Mouse (Mus musculus): Measurements from ENCODE around the gene Txnrd2. TPM values are rescaled to one million over a fixed set of nuclear protein-coding genes. Genes with fewer than 3 reads are reported as not detected.

The Txnrd2 gene
- polyA plus RNA-seq, 1 experiment from 2014 or later = 23.5 TPM

- no peak overlapping the region for H3K4me3 ChIP-seq (ENCODE audit: low read depth, low read length)
- H3K4me1 ChIP-seq (ENCODE audit: control insufficient read depth, insufficient read depth, low read length) = peaks cover 29% of the 10 kb centered on the region
- H3K4me2 ChIP-seq (ENCODE audit: low read length) = no peak overlapping the region
- 52% methylated on average over 9 of the region's 9 CpGs for WGBS
- H3K27me3 ChIP-seq (replicated peaks; ENCODE audit: control insufficient read depth, insufficient read depth, low read length) = no peaks in the 10 kb centered on the region
- H3K9ac ChIP-seq (ENCODE audit: low read length) = peak overlapping the region; percentile 6; the same call in 1 of the 2 replicates
- DNase-seq (ENCODE audit: low spot score) (no peak), ATAC-seq (no peak)
- peaks cover 84% of the 10 kb centered on the region for H3K36me3 ChIP-seq (ENCODE audit: control insufficient read depth, insufficient read depth, low read length)
- no peaks in the 10 kb centered on the region for H3K9me3 ChIP-seq (replicated peaks; ENCODE audit: control insufficient read depth, low read length)
- H3K27ac ChIP-seq (ENCODE audit: low read depth, low read length) = peak overlapping the region; percentile 77
Observed at GRCm38 (mm10) chr16:18400028-18400427, 26.2 kb upstream of the Txnrd2 start.

GRCm38 (mm10) chr16:18400472-18401216, 25.5 kb upstream of the Txnrd2 start:
- peak overlapping the region; percentile 6; the same call in 1 of the 2 replicates for H3K9ac ChIP-seq (ENCODE audit: low read length)
- 23% methylated on average over 7 of the region's 7 CpGs for WGBS
- peak; percentile 87 for ATAC-seq
- peaks cover 28% of the 10 kb centered on the region for H3K4me1 ChIP-seq (ENCODE audit: control insufficient read depth, insufficient read depth, low read length)
- peak overlapping the region; percentile 77 for H3K27ac ChIP-seq (ENCODE audit: low read depth, low read length)
- DNase-seq (ENCODE audit: low spot score) = peak; percentile 89
- no peak overlapping the region for H3K4me3 ChIP-seq (ENCODE audit: low read depth, low read length)
- no peaks in the 10 kb centered on the region for H3K9me3 ChIP-seq (replicated peaks; ENCODE audit: control insufficient read depth, low read length)
- peaks cover 90% of the 10 kb centered on the region for H3K36me3 ChIP-seq (ENCODE audit: control insufficient read depth, insufficient read depth, low read length)
- no peaks in the 10 kb centered on the region for H3K27me3 ChIP-seq (replicated peaks; ENCODE audit: control insufficient read depth, insufficient read depth, low read length)
- H3K4me2 ChIP-seq (ENCODE audit: low read length) = no peak overlapping the region

- no peak overlapping the region for H3K9ac ChIP-seq (ENCODE audit: low read length)
- H3K36me3 ChIP-seq (ENCODE audit: control insufficient read depth, insufficient read depth, low read length) = peaks cover 97% of the 10 kb centered on the region
- no peak for ATAC-seq
- no peak overlapping the region for H3K4me2 ChIP-seq (ENCODE audit: low read length)
- no peaks in the 10 kb centered on the region for H3K9me3 ChIP-seq (replicated peaks; ENCODE audit: control insufficient read depth, low read length)
- DNase-seq (ENCODE audit: low spot score) = no peak
- 93% methylated on average over 12 of the region's 12 CpGs for whole genome bisulfite sequencing
- H3K4me3 ChIP-seq (ENCODE audit: low read depth, low read length) = no peak overlapping the region
- H3K27me3 ChIP-seq (replicated peaks; ENCODE audit: control insufficient read depth, insufficient read depth, low read length) = no peaks in the 10 kb centered on the region
- peaks cover 21% of the 10 kb centered on the region for H3K4me1 ChIP-seq (ENCODE audit: control insufficient read depth, insufficient read depth, low read length)
- no peak overlapping the region for H3K27ac ChIP-seq (ENCODE audit: low read depth, low read length)
Observed at GRCm38 (mm10) chr16:18403285-18403684, 22.9 kb upstream of the Txnrd2 start.

GRCm38 (mm10) chr16:18405091-18405854, 20.9 kb upstream of the Txnrd2 start:
- DNase-seq (ENCODE audit: low spot score) = no peak
- 81% methylated on average over 13 of the region's 13 CpGs for whole genome bisulfite sequencing
- Histone ChIP-seq H3K9ac (ENCODE audit: low read length) (peak overlapping the region; percentile 25; the same call in 1 of the 2 replicates), H3K27ac (ENCODE audit: low read depth, low read length) (0 out of 2 replicates have a peak overlapping the region, but pooled peaks have one; percentile 9), H3K36me3 (ENCODE audit: control insufficient read depth, insufficient read depth, low read length) (peaks cover 86% of the 10 kb centered on the region), H3K9me3 (replicated peaks; ENCODE audit: control insufficient read depth, low read length) (no peaks in the 10 kb centered on the region), H3K4me3 (ENCODE audit: low read depth, low read length) (no peak overlapping the region), H3K4me1 (ENCODE audit: control insufficient read depth, insufficient read depth, low read length) (peaks cover 15% of the 10 kb centered on the region), H3K27me3 (replicated peaks; ENCODE audit: control insufficient read depth, insufficient read depth, low read length) (no peaks in the 10 kb centered on the region), H3K4me2 (ENCODE audit: low read length) (no peak overlapping the region)
- ATAC-seq = no peak

GRCm38 (mm10) chr16:18405876-18406275, 20.3 kb upstream of the Txnrd2 start:
- H3K9ac ChIP-seq (ENCODE audit: low read length) = peak overlapping the region; percentile 25; the same call in 1 of the 2 replicates
- ATAC-seq = 0 out of 2 replicates have a peak, but pooled peaks have one; percentile 9
- H3K27me3 ChIP-seq (replicated peaks; ENCODE audit: control insufficient read depth, insufficient read depth, low read length) = no peaks in the 10 kb centered on the region
- peaks cover 10% of the 10 kb centered on the region for H3K4me1 ChIP-seq (ENCODE audit: control insufficient read depth, insufficient read depth, low read length)
- H3K27ac ChIP-seq (ENCODE audit: low read depth, low read length) = no peak overlapping the region
- H3K9me3 ChIP-seq (replicated peaks; ENCODE audit: control insufficient read depth, low read length) = no peaks in the 10 kb centered on the region
- peaks cover 85% of the 10 kb centered on the region for H3K36me3 ChIP-seq (ENCODE audit: control insufficient read depth, insufficient read depth, low read length)
- H3K4me3 ChIP-seq (ENCODE audit: low read depth, low read length) = no peak overlapping the region
- DNase-seq (ENCODE audit: low spot score) = no peak
- no peak overlapping the region for H3K4me2 ChIP-seq (ENCODE audit: low read length)
- 61% methylated on average over 2 of the region's 2 CpGs for WGBS

- Histone ChIP-seq H3K4me2 (ENCODE audit: low read length) (no peak overlapping the region), H3K9ac (ENCODE audit: low read length) (no peak overlapping the region), H3K4me3 (ENCODE audit: low read depth, low read length) (no peak overlapping the region), H3K4me1 (ENCODE audit: control insufficient read depth, insufficient read depth, low read length) (peaks cover 7% of the 10 kb centered on the region), H3K9me3 (replicated peaks; ENCODE audit: control insufficient read depth, low read length) (no peaks in the 10 kb centered on the region), H3K27ac (ENCODE audit: low read depth, low read length) (0 out of 2 replicates have a peak overlapping the region, but pooled peaks have one; percentile 9), H3K27me3 (replicated peaks; ENCODE audit: control insufficient read depth, insufficient read depth, low read length) (no peaks in the 10 kb centered on the region), H3K36me3 (ENCODE audit: control insufficient read depth, insufficient read depth, low read length) (peaks cover 82% of the 10 kb centered on the region)
- DNase-seq (ENCODE audit: low spot score) (peak; percentile 65), ATAC-seq (peak; percentile 59)
- WGBS = 9% methylated on average over 2 of the region's 2 CpGs
Observed at GRCm38 (mm10) chr16:18406293-18406692, 19.9 kb upstream of the Txnrd2 start.

DNA sequence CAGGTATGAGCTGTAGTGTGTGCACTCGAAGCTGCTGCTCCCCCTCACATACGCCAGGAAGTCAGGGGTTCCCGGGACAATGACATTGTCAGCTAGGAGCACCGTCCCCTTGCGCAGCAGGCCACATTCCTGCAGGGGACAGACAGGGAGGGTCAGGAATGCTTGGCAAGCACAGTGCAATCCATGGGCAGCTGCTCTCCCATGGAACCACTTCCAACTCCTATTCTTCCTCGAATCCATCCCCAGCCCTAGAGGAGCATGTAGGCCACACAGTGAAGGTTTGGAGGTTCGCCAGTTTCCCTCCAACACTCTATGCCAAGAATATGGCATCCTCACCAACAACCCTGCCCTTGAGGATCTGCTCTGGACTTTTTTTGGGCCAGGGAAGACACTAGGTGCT, 18.3 kb upstream of the Txnrd2 start:
- Histone ChIP-seq H3K36me3 (ENCODE audit: control insufficient read depth, insufficient read depth, low read length) (peaks cover 75% of the 10 kb centered on the region), H3K4me2 (ENCODE audit: low read length) (no peak overlapping the region), H3K9me3 (replicated peaks; ENCODE audit: control insufficient read depth, low read length) (no peaks in the 10 kb centered on the region), H3K4me3 (ENCODE audit: low read depth, low read length) (no peak overlapping the region), H3K9ac (ENCODE audit: low read length) (no peak overlapping the region), H3K4me1 (ENCODE audit: control insufficient read depth, insufficient read depth, low read length) (peaks cover 8% of the 10 kb centered on the region; the same call in 1 of the 2 replicates), H3K27me3 (replicated peaks; ENCODE audit: control insufficient read depth, insufficient read depth, low read length) (no peaks in the 10 kb centered on the region), H3K27ac (ENCODE audit: low read depth, low read length) (peak overlapping the region; percentile 15; the same call in 1 of the 2 replicates)
- 62% methylated on average over 7 of the region's 7 CpGs for WGBS
- DNase-seq (ENCODE audit: low spot score) = peak; percentile 56
- ATAC-seq = no peak; the same call in 1 of the 2 replicates

DNA sequence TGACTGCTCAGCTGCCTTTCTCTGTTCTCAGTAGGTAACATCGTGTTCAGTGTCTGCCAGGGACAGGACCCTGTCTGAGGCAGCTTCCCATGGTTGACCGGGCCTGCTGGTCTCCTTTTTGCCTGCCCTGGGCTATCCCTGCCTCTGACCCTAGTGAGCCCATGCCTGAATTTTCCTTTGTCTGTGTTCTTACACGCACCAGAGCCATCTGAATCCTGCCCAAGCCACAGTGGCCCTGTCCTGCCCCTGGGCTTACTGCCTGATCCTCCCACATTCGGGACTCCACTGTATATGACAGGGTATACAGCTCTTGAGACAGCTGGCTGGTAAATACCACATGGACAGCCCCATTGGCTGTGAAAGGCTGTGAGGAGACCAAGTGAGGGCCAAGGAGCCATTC, 16.4 kb upstream of the Txnrd2 start:
- Histone ChIP-seq H3K9ac (ENCODE audit: low read length) (no peak overlapping the region), H3K4me2 (ENCODE audit: low read length) (no peak overlapping the region), H3K9me3 (replicated peaks; ENCODE audit: control insufficient read depth, low read length) (no peaks in the 10 kb centered on the region), H3K36me3 (ENCODE audit: control insufficient read depth, insufficient read depth, low read length) (peaks cover 65% of the 10 kb centered on the region), H3K4me3 (ENCODE audit: low read depth, low read length) (no peak overlapping the region), H3K4me1 (ENCODE audit: control insufficient read depth, insufficient read depth, low read length) (peaks cover 8% of the 10 kb centered on the region; the same call in 1 of the 2 replicates), H3K27me3 (replicated peaks; ENCODE audit: control insufficient read depth, insufficient read depth, low read length) (no peaks in the 10 kb centered on the region), H3K27ac (ENCODE audit: low read depth, low read length) (no peak overlapping the region)
- DNase-seq (ENCODE audit: low spot score) (no peak), ATAC-seq (no peak)
- 74% methylated on average over 4 of the region's 4 CpGs for WGBS

All from forebrain, embryonic 14.5 days (tissue).